Mouse (Mus musculus) induced T-regulatory cell, adult 2 months (primary cell): ENCODE results near the gene Tex33.

Experiments
- DNase-seq: peaks from one replicate; pipeline ENCODE4 v3.0.0-alpha.2; 2012; ENCODE audit warnings: low read depth

Tex33 gene

DNA sequence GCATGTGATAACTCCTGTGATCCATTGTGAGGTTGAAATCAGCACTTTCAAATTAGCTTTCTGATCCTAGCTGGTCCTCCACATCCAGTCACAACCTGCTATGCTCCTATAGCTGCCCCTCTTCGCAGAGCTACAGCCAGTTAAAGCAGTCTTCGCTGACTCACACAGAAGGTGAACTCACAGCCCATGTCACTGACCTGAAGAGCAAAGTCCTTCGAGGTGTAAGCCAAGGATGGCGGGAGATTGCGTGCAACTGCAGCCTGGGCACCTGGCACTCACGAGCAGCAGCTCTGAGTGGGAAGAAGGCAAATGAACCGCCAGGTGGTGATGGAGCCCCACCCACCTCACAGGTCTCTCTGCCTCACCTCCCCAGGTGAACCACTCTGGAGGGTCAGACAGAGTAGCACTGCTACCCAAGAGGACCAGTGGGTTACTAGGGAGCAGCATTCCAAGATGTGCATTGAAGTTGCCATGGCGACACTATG, at the start of gene Tex33:
Gene Tex33 (minus strand): TSS at position 435 of the 485 bp plus-strand sequence.
- DNase-seq: no peak

GRCm38 (mm10) chr15:78443857-78444256, 48.1 kb upstream of the Tex33 start:
- DNase-seq: no peak

DNA sequence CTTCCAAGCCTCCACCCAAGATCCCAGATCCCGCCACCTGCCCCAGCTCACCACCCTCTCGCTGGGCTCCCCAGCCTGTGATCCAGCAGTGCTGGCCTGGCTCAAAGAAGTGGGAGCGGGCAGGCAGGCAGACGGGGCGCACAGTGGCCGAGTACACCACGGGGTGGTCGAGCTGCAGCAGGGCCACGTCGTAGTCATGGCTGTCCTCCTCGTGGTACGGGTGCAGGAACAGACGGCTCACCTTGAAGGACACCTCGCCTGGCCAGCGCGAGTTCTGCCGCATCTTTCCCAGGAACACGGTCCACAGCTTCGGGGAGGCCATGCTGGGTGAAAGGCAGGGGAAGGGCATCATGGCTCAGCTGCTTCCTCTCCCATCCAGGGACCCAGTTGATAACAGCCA, 46.5 kb upstream of the Tex33 start:
- DNase-seq: no peak

DNA sequence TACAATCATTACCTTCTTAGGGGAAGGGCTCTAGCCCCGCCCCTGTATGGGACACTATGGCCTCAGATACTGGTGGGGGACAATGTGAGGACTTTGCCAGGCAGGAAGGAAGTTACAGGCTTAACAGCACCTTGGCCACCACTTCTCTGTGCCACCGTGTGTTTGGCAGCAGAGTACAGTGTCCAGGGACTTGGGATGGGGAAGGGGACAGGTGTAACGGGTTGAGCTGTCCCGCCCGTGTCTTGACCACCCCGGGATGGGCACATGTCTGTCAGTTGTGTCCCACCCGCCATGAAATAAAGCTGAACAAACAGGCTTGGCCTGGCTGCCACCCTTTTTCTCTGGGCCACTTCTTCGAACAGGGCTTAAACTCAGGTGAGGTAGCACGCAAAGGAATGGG, 43.3 kb upstream of the Tex33 start:
- no peak for DNase-seq

GRCm38 (mm10) chr15:78438505-78438904, 42.8 kb upstream of the Tex33 start:
- no peak for DNase-seq

DNA sequence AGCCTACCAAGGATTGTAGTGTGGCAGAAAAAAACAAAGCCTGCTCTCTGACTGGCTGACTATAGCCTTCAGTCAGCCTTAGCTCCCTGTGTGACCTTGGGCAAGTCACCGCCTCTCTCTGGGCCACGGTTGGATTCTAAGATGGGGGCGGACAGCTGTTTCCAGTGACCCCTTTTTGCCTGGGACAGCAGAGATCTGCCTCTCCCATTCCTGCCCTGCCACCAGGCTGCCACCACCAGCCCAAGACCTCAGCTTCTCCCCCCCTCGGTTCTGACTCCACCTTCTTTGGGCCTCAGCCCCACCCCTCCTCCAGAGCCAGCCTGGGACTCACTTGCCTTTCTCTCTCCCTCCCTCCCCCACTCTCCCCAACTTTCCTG, 42.3 kb upstream of the Tex33 start:
- no peak for DNase-seq

DNA sequence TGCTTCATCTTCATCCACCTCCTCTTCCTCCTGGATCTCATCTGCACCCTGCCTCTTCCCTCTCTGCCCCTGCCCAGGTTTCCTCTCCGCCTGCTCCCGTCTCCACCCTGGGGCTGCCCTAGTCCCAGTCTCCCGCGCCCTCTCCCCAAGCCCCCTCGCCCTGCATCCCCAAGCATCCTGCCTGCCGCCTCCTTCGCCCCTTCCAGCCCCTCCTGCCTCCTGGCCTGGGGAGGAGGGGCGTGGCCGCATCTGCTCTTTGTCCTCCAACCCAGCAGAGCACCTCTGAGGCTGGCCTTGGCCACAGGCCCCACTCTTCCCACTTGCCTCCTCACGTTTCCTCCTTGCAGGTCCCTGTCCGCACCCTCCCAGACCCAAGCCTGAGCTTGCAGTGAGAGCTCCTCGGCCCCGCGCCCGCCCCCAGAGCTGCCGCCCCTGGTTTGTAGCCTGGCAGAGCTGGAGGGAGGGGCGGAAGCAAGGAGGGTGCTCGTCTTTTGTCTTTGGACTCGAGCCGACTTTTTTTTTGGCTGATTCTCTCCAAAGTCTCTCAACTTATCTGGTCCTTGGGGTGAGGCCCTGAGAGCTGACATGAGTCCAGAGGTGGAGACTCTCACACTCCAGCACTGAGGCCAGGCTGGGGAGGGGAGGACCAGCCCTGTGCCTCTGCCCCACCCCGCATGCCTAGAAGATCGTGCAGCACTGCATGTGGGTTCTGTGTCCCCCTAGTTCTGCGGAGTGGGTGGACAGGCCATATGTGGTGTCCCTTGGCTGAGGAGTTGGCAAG, 41.7 kb upstream of the Tex33 start:
- no peak for DNase-seq

GRCm38 (mm10) chr15:78436380-78437192, 40.9 kb upstream of the Tex33 start:
- DNase-seq: no peak

- DNase-seq: no peak
Observed at GRCm38 (mm10) chr15:78435681-78436080, 40.0 kb upstream of the Tex33 start.

GRCm38 (mm10) chr15:78434896-78435520, 39.3 kb upstream of the Tex33 start:
- no peak for DNase-seq

DNA sequence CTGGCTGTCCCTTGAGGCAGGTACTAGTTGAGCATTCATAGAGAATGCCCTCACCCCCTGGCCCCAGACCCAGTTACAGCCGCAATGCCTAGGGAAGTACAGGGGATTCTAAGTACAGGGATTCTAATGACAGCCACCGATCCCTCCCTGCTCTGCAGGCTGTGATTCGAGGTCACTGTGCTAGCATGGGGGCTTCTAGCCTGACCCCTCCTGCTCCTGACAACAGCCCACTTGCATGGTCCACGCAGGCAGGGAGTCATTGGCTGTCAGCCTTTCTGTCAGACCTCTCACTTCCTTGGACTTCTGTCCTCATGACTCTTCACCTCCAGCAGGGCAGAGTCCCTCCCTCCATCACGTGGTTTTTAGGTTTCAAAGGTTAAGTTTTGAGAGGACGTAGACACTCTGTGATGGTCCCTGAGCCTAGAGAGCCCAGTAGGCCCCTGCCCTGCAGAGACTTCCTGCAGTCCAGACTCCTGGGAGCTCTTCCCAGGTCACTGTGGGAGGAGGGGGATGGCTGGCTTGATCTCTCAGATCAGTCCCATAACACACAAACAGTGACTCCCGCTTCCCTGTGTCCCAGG, 35.9 kb upstream of the Tex33 start:
- no peak for DNase-seq

DNA sequence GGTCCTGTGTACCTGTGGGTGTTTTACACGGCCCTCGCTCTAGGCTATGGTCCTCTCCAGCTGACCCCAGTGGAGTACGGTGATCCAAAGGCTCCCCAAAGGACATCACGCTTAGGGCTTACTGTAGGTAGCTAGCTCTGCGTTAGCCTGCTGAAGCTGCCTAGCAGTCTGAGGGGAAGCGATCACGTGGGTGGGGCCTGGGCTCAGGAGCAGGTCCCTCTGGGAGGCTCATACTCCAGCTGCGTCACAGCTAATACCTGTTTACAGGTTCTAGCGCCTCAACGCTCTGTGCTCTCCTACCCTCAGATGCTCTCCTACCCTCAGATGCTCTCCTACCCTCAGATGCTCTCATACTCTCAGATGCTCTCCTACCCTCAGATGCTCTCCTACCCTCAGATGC, 35.2 kb upstream of the Tex33 start:
- DNase-seq: no peak

- no peak for DNase-seq
Observed at GRCm38 (mm10) chr15:78429871-78430622, 34.3 kb upstream of the Tex33 start.

DNA sequence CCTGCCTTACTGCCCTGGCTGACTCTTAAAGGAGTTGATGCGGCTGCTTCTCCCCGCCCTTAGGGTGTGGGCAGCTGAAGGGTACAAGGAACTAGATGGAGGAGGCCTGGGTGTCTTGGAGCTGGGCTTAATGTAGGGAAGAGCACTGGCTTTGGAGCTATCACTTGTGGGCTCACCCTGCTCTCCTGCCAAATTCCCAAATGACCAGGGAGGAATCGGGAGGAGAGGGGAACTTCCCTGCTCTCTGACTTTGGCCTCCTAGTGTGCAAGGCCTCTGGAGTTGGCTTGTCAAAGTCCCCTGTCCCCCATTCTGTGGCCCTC, 33.4 kb upstream of the Tex33 start:
- DNase-seq: no peak

GRCm38 (mm10) chr15:78428391-78429138, 32.9 kb upstream of the Tex33 start, which contains the start of gene Kctd17:
Gene Kctd17, plus strand, starts transcription at chr15:78428564.
- peak; percentile 67 for DNase-seq

- DNase-seq: no peak
Observed at GRCm38 (mm10) chr15:78425230-78425629, 29.5 kb upstream of the Tex33 start.

DNA sequence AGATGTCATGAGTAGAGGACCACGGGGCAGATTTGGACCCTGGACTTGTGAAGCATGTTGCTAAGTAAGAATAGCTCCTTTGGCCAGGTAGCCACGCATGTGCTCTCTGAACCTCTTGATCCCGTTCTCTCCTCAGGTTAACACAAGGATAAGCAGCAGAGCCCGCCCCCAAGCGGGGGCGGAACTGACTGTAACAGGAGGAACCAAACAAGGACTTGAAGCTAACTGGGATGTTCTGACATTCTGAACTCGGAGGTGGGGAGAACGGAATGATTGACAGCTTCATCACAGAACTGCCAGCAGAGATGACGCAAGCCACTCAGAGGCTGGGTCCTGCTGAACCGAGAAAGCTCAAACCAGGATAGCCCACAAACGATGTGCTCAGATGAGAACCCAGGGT, 28.8 kb upstream of the Tex33 start:
- no peak for DNase-seq

DNA sequence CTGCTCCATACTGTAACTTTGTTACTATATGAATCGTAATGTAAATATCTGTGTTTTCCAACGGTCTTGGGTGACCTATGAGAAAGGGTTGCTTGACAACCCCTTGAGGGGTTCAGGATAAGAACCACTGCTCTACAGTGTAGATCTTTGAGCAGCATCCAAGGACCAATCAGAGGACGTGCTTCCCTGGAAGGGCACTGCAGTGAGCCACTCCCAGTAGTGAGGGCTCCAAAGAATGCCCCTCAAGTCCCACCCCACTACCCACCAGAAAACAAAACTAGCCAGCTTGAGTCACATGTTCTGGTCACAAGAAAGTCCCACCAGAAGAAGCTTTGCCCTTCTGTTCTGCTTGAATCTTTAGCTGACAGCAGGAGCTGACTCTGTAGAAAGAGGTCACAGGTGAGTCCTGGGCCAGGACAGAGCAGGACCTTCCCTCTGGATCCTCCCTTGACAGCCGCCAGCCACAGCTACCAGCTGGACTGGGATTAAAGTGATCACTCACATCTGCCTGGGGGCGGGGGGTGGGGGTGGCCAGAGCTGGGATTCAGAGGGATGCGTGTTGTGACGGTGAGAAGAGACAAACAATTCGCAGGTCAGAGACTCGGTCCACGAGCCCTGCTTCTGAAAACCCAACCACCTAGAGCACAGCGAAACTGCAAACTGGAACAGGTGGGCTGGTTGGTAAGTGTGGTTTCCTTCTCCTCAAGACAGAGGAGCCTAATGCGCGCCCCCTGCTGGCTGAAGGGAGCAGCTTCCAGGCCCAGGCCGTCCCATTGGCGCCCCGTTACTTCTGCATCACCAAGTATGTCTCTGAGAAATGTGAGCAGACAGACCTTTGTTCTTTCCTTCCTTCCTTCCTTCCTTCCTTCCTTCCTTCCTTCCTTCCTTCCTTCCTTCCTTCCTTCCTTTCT, 26.6 kb upstream of the Tex33 start:
- peak; percentile 94 for DNase-seq

- no peak for DNase-seq
Observed at GRCm38 (mm10) chr15:78420395-78420794, 24.7 kb upstream of the Tex33 start.

- DNase-seq: no peak
Observed at GRCm38 (mm10) chr15:78416937-78417336, 21.2 kb upstream of the Tex33 start.
